Mouse (Mus musculus): ENCODE measurements around the gene Cpt1b.
"Not testable (repeated sequence)": the region's sequence is repeated elsewhere in the genome, so short reads cannot be mapped to it uniquely, and the experiment has no call there.

The Cpt1b gene

DNA sequence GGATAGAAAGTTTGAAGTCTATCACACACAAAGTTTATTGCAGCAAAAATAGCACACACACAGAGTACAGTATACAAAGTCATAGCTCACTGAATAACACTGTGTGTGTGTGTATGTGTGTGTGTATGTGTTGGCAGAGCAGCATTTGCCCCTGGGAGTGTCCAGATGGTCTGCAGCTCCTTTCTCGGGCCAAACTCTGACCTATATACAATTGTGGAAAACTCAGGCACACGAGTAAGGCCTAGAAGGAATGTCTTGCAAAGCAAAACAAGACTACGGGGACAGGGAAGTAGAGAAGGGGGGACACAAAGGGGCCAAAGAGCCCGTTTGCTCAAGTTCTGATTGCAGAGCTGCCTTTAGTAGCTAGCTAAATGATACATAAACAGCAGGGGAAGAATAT lies 7.3 kb upstream of the Cpt1b start:
- DNase-seq (ENCODE audit: low spot score in 2 of 2): no peak

DNA sequence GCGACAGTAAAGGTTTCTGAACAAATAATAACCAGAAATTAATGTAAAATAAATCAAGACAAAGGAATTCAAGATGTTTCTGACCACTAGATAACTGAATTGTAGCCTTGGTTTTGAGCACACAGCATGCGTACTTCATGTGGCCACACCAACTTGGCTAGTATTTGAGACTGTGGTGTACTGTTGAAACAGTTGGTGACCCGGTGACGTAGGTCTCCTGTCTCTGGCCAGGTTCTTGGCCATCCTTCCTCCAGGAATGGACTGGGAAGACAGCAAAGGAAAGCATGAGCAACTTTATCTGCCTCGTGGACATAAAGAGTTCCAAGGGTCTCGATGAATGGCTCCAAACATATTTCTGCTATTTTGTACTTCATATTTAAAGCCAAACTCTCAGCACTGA lies 6.1 kb upstream of the Cpt1b start:
- DNase-seq (ENCODE audit: low spot score in 2 of 2): no peak

DNA sequence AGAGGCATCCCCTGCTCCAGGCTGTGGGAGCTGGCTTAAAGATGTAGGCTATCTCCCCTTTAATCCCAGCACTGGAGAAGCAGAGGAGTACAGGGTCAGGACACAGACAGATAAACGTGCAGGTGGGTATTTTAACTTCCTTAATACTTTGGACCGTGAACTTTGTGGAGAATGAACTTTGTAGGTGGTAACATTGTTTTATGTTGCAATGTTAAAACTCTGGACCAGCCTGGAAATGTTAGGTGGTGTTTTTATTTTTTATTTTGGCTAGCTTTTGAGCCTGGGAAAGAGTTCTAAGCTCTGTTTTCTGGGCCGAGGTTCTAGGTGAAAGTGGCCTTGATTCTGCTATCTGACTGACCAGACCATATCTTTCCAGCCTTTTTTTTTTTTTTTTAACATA lies 5.6 kb upstream of the Cpt1b start:
- DNase-seq (ENCODE audit: low spot score in 2 of 2): no peak

DNA sequence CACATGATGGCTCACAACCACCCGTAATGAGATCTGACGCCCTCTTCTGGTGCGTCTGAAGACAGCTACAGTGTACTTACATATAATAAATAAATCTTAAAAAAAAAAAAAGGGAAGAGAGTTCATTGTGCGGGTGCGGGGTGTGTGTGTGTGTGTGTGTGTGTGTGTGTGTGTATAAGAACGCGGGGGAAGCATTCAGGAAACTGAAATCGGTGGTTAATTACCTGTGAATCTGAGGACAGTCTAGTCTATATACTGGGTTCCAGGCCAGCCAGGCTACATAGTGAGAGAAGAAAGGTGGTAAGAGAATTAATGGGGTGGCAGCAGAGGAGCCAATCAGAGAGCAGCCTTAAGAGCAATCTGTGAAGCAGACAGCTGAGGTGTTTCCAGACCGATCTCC lies 5.1 kb upstream of the Cpt1b start:
- not testable (repeated sequence) for DNase-seq (ENCODE audit: low spot score in 2 of 2)

DNA sequence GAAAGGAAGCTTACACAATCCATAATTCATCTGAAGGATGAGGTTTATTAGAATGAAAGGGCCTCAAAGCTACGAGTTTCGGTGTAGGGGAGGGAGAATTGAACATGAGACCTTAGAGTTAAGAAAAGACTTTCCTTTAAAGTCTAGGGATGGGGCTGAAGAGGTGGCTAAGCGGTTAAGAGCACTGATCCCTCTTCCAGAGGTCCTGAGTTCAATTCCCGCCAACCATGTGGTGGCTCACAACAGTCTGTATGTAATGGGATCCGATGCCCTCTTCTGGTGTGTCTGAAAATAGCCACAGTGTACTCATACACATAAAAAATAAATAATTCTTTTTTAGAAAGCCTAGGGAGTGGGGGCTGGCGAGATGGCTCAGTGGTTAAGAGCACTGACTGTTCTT lies 4.7 kb upstream of the Cpt1b start:
- DNase-seq (ENCODE audit: low spot score in 2 of 2): no peak

DNA sequence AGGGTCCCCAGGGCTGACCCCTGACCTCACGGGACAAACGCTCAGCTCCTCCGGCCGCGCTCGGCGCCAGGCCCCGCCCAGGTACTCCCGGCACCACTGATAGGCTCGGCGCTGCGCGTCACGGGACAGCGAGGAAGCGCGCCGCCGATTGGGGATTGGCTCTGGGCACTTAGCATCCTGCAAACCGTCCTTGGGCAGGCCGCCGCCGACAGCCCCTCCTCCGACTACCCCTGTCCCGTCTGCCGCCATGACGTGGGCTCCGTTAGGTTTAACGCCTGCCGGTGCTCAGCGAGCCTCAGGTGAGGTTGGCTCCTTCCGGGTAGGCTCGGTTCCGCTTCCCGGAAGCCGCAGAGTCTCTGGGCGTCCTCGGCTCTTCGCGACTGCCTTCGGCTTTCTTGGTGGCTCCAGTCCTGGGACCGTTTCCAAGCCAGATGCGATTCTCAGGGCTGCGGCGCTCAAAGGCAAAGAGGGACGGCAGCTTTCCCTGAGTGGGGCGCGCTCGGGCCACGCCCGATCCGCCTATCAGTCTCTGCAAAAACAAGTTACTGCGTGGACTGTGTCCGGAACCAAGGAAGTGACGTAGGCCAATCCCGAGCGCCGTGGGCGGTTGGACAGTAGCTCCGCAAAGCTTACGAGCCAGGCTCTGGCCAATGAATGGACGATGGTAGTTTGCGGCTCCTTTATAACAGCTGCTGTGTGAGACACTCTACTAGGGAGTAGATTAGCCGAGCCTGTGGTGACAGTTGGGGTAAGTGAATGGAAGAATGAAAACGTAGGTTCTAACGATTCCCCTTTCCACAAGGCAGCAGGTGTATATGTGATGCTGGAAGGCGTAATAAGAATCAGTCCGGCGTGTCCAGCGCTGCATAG lies 3.9 kb upstream of the Cpt1b start, which contains the start of the genes C730034F03Rik, Gm44502 and Chkb:
Gene C730034F03Rik, plus strand, starts transcription at position 238 of the 870 bp plus-strand sequence.
Gene Gm44502, minus strand, starts transcription at position 345 of the 870 bp plus-strand sequence.
Gene Chkb, minus strand, starts transcription at position 557 of the 870 bp plus-strand sequence.
- peak; percentile 93 to 95 for DNase-seq (ENCODE audit: low spot score in 2 of 2)

DNA sequence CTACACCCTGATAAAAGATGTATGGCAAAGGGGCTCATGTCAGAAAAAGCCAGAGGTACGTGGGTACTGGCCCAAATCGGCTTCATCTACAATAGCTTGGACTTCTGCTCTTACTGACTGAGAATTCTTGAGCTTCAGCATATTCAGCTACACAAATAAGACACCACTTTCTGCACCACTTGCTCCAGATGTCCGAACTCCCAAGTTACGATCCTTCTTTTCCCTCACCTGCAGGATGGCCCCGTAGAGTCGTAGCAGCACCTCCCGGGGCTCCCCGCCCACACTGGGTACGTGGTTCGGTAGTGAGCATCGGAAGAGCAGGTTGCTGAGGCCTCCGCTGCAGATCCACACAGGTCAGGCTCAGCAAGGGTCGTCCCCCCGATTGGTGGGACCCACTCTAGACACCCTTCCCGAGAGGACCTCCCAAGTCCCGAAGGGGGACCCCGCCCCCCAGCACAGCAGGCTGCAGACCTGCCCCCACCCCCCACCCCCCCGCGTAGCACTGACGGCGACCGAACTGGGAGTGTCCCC lies 3.2 kb upstream of the Cpt1b start:
- peak in 1 of 2 experiments; percentile 46 for DNase-seq (ENCODE audit: low spot score in 2 of 2)

DNA sequence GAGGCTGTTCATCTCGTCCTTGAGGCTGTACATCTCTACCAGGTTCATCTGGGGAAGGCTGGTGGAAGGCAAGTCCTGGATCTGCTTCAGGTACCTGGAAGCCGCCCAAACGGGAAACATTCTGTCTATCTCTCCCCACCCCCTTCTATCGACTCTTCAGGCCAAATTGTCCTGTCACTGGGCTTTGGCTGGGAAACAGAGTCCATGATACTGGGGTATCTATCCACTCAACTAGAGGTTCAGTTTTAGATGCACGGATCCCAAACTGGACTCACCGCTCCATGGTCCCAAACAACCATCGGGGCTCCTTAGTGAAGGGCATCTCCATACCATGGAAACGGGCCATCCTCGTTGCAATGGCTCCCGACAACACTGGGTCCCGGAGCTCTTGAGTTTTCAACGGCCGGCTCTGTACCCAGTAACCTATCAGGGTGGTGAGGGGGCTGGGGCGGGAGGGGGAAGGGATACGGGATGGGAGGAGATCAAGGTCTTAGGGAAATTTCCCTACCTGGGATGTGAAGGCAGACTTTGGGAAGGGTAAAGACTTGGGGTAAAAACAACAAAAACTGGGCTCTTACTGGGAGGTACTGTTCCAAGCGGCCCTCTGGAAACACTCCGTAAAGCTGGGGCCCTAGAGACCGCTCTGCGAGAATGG lies 2.6 kb upstream of the Cpt1b start:
- no peak for DNase-seq (ENCODE audit: low spot score in 2 of 2)

DNA sequence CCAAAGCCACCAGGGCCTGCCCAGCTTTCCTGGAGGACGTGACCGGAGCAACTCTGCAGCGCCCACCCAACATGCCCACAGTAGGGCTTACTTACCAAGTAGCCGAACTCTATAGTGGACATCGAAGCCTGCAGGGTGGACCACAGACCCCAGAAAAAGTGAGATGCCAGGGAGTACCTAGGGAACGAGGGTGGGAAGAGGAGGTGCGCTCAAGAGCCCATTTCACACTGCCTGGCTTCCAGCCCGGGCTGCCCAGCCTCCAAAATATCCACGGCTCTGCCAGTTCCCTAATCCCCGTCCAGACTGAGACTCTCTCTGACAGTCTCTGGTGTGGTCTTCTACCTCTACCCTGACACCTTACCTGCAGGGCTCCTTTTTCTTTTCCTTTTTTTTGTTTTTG lies 1.1 kb upstream of the Cpt1b start:
- DNase-seq (ENCODE audit: low spot score in 2 of 2): peak in 1 of 2 experiments; percentile 54

DNA sequence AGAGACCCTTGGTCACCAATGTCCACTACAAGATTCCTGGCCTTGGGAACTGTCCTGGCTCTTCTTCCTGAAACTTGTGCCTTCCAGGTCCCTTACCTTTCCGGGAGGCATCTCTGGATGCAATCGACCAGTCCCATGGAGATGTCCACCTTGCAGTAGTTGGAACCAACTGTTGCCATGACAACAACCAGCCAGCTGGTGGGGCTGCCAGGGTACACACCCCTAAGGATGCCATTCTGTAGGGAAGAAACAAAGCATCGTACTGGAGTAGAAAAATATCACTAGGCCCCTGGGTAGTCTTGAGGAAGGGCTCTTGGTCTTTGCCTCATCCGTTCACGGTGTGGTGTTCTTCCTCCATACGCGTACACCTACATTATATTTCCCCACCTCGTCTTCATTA lies 1.0 kb downstream of the Cpt1b start:
- no peak for DNase-seq (ENCODE audit: low spot score in 2 of 2)

DNA sequence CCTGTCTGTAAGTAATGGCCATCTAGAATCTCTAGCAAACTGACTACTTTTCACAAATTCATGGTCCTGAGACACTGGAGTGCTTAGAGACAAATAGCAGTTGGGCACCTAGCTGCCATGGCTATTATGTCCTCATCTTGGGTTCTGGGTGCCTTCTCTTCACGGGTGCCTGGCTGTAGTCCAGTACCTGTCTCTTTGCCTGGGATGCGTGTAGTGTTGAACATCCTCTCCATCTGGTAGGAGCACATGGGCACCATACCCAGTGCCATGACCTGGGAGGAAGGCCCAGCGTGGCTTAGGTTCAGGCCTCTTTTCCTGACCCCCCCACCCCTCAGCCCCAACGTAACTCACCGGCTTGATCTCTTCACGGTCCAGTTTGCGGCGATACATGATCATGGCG lies 3.7 kb downstream of the Cpt1b start:
- DNase-seq (ENCODE audit: low spot score in 2 of 2): no peak

DNA sequence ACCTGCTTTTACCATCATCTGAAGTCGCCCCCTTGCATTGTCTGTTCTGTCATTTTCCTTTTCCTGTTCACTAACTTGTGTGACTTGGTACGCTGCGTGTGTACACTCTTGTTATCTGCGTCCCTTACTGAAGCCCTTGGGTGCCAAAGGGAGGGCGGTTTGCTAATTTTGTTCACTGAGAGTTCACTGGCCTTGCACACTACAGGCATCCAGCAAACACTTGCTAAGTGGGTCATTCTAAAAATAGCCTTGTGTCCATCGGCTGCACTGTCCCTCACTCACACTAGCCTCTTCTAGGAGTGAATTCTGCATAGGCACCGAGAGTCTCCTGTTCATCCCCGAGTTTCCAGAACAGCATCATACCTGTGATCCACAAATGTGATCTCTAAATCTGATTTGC lies 10.4 kb downstream of the Cpt1b start:
- peak; percentile 51 to 64 for DNase-seq (ENCODE audit: low spot score in 2 of 2)

DNA sequence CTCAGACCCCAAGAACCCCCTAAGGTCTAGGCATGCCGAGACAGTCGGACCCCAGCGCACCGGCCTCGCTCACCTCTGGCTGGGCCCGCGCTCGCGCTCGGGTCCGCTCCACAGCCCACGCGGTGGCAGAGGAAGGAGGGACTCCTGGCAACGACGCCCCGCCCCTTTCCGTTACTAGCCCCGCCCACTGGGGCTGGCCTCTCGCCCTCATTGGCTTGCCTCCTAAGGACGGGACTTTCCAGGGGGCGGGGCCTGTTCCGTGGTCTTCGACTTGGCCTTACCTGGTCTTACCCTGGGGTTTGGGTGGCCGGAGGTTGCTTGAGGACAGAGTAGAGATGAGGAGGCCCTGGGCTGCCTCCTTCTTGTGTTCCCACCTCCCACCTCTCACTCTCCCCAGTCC lies 15.5 kb downstream of the Cpt1b start, which contains the start of gene Syce3:
Gene Syce3, minus strand, starts transcription at position 386 of the 400 bp plus-strand sequence.
- DNase-seq (ENCODE audit: low spot score in 2 of 2): no peak

DNA sequence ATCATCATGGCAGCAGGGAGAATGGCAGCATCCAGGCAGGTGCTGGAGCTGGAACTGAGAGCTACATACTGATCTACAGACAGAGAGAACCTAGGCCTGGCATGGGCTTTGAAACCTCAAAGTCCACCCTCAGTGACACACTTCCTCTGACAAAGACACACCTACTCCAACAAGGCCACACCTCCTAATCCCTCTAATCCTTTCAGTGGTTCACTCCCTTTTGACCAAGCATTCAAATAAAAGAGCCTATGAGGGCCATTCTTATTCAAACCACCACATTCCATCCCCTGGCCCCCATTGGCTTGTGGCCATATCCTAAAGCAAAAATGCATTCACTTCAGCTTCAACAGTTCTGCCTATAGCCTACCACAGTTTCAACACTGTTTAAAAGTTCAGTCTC lies 19.0 kb downstream of the Cpt1b start:
- no peak for DNase-seq (ENCODE audit: low spot score in 2 of 2)

DNA sequence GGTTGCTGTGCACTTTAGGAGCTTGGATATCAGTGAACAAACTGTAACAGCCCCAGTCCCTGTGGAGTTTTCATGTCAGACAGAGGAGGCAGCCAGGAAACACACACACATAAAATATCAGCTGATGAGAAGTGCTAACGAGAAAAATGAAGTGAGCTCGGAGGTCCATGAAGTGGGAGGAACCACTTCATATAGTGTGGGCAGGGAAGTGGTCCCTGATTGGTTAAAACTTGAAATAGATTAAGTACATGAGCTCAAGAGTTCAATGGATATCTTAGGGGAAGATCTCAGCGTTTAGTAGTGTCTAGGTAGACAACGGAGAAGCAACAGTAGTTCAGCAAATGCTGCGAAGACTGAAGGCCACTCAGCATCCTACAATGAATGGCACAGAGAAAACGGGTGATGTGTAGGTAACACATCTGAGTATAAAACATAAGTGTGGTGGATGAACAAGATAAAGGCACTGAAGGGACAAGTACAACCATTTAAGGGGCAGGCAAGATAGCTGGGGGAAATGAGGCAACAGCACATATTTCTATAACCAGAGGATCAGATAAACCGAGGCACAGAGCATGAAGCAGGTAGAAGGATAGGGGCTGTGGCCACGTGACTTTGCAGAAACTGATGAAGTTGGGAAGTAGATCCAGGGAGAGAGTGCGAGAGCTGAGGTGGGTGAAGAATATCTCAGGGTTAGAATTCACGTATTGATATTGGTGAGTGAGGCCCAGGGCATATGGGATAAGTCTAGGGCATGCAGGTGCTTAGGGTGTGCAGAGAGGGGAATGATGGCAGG lies 20.6 kb downstream of the Cpt1b start:
- no peak for DNase-seq (ENCODE audit: low spot score in 2 of 2)

DNA sequence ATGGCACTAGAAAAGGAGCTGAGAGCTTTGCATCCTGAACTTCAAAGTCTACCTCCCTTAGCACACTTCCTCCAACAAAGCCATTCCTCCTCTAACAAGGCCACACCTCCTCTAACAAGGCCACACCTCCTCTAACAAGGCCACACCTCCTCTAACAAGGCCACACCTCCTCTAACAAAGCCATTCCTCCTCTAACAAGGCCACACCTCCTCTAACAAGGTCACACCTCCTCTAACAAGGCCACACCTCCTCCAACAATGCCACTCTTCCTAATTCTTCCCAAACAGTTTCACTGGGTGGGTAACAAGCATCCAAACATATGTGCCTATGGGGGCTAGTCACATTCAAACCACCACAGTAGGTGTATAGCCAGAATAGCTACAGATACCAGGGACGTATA lies 23.2 kb downstream of the Cpt1b start:
- no peak for DNase-seq (ENCODE audit: low spot score in 2 of 2)

DNA sequence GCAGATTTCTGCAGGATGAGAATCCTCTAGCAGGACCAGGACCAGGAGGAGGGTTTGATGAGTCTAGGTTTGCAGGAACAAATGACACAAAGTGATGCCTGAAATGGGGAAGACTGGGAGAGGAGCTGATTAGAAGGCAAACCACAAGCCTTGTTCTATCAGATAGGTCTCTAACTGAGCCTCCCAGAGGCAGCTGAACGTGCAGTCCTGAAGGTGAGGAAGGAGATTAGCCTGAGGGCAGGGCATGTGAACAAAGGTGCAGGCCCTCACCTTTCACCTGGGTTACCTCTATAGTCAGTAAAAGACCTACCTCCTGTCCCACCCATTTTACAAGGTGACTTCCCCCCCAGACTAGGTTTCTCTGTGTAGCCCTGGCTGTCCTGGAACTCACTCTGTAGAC lies 25.9 kb downstream of the Cpt1b start:
- no peak for DNase-seq (ENCODE audit: low spot score in 2 of 2)

DNA sequence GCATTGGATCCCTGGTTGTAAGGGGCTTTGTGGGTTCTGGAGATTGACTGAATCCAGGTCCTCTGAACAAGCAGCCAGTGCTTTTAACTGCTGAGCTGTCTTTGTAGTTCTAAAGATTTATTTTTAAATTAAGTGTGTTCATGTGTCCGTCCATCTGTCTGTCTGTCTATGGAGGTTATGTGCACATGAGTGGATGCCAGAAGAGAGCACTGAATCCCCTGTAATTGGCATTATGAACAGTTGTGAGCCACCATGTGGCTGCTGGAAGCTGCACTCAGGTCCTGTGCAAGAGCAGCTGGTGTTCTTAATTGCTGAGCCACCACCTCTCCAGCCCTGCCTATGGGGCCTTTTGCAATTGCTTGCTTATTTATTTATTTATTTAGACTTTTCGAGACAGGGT lies 27.5 kb downstream of the Cpt1b start:
- DNase-seq (ENCODE audit: low spot score in 2 of 2): no peak

DNA sequence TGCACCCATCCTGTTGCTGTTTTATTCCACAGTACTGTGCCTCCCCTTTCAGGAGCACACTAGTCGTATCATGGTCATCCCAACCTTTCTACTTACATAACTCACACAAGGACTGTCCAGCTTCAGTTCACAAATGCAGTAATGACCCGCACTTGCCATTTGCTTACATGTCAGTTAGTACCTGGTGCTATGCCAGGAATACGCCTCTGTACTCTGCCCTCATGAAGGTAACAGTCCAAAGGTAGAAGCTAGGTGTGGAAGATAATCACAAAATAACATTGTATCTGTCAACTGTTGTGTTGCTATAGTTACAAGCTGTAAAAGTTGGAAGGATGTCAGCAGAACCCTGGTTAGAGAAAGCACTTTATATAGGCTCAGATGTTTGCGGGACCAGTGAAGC lies 28.8 kb downstream of the Cpt1b start:
- no peak for DNase-seq (ENCODE audit: low spot score in 2 of 2)

DNA sequence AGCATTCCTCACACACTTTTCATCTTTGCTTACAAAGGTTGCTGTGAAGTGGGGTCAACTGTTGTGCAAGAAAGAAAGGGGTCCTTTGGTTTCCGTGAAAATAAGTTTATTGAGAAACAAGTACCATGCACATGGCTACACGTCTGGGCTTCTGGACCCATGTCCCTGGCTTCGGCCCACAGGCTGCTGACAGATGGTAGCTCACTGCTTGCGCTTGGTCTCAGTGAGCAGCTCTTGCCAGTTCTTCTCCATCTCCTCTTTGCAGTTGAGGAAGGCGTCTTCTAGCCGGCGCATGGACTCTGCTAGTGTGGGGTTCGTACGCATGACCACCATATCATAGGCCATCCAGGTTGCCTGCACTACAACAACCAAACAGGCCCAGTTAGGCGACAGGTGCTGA lies 35.6 kb downstream of the Cpt1b start:
- DNase-seq (ENCODE audit: low spot score in 2 of 2): no peak

DNA sequence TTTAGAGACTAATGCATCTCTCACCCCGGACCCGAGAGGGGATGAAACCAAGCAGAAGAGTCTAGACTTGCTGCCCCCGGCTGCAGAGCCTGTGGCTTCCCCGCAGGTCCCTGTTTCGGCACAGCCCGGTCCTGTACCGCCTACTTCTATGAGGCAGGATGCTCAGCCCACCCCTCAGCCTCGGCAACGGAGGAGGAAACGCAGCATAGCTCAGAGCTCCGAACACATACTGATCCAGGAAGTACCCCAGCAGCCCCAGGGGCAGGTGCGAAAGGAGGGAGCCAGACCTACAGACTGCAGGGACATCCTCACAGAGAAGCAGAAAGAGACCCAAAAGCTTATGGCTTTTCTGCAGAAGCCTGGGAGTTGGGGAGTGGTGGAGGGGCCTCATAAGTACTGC lies 38.5 kb downstream of the Cpt1b start:
- no peak for DNase-seq (ENCODE audit: low spot score in 2 of 2)

DNA sequence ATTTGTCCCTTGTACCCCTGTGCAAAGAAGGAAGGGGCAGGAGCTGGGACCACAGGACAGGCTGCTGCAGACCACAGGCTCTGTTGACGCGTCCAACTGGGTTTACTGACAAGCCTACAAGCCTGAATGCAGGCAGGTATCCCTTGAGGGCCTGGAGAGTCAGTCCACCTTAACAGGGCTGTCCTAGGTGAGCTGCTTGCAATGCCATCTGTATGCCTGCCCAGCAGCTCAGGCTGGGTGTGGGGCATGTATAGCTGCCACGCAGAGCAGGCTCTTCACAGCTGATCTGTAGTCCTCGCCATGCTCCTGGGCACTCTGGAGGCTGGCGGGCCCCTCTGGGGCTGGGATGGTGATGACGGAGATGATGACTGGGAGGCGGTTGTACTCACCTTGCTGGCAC lies 41.0 kb downstream of the Cpt1b start, which contains the start of gene Klhdc7b:
Gene Klhdc7b, plus strand, starts transcription at position 301 of the 400 bp plus-strand sequence.
- no peak for DNase-seq (ENCODE audit: low spot score in 2 of 2)

All from heart, adult 9 months (tissue).